Mouse (Mus musculus) intestine, embryonic 15.5 days (tissue): ENCODE data around the gene Kat2a. TPM values are rescaled to one million over a fixed set of nuclear protein-coding genes. Genes with fewer than 3 reads are reported as not detected.
"Not testable (repeated sequence)": the region's sequence is repeated elsewhere in the genome, so short reads cannot be mapped to it uniquely, and the experiment has no call there.

Experiments
- ATAC-seq: fragments of 200-750 bp; cut with Nextera tagmentation; 2 replicates; pipeline ENCODE4 v1.8.0; 2017; ENCODE audit warnings: moderate TSS enrichment, moderate library complexity
- H3K27ac ChIP-seq: fragments of 300-500 bp; sonication (generic); 2 replicates; pipeline ENCODE4 v1.5.1; 2015; ENCODE audit warnings: mild to moderate bottlenecking, inconsistent platforms
- H3K27me3 ChIP-seq: fragments of 300-500 bp; sonication (generic); replicated peaks from 2 replicates; pipeline ENCODE4 v1.6.1; 2015; ENCODE audit warnings: inconsistent platforms
- H3K36me3 ChIP-seq: fragments of 300-500 bp; sonication (generic); 2 replicates; pipeline ENCODE4 v1.6.1; 2015; ENCODE audit warnings: inconsistent platforms
- H3K4me1 ChIP-seq: fragments of 300-500 bp; sonication (generic); replicated peaks from 2 replicates; pipeline ENCODE4 v1.6.1; 2015; ENCODE audit warnings: inconsistent platforms
- H3K4me2 ChIP-seq: fragments of 300-500 bp; sonication (generic); replicated peaks from 2 replicates; pipeline ENCODE4 v1.6.1; 2015; ENCODE audit warnings: mild to moderate bottlenecking, inconsistent platforms
- H3K4me3 ChIP-seq: fragments of 300-500 bp; sonication (generic); replicated peaks from 2 replicates; pipeline ENCODE4 v1.5.1; 2015; ENCODE audit warnings: inconsistent platforms
- H3K9ac ChIP-seq: fragments of 300-500 bp; sonication (generic); 2 replicates; pipeline ENCODE4 v1.6.1; 2015; ENCODE audit warnings: inconsistent platforms
- H3K9me3 ChIP-seq: fragments of 300-500 bp; sonication (generic); 2 replicates; pipeline ENCODE4 v1.6.1; 2016; ENCODE audit warnings: inconsistent platforms
- WGBS: fragments of 180-500 bp; shearing (Covaris S2); methylation state at CpG from one replicate; pipeline ENCODE4 v1.1.7; 2015; 5-methylcytosine and 5-hydroxymethylcytosine counted together
- polyA plus RNA-seq: library from polyadenylated mRNA; unstranded; fragments of >200 nt; fragmentation: Nextera tagmentation; extraction: Ambion mirVana; gene quantifications from 2 replicates; pipeline ENCODE4 v1.2.1, GENCODE M21; 2015

Kat2a gene
- polyA plus RNA-seq, 1 experiment from 2014 or later = 51.9 TPM

- H3K36me3 ChIP-seq = no peaks in the 10 kb centered on the region
- no peaks in the 10 kb centered on the region for H3K27me3 ChIP-seq
- H3K9me3 ChIP-seq = no peaks in the 10 kb centered on the region
- no peak overlapping the region for H3K27ac ChIP-seq
- 87% methylated on average over 2 of the region's 3 CpGs for WGBS
- H3K9ac ChIP-seq = no peak overlapping the region
- no peak overlapping the region for H3K4me3 ChIP-seq
- no peak overlapping the region for H3K4me2 ChIP-seq
- ATAC-seq = no peak
- no peaks in the 10 kb centered on the region for H3K4me1 ChIP-seq
Observed at GRCm38 (mm10) chr11:100685371-100685770, 26.9 kb downstream of the Kat2a start.

GRCm38 (mm10) chr11:100684084-100684483 lies 28.2 kb downstream of the Kat2a start:
- no peaks in the 10 kb centered on the region for H3K4me1 ChIP-seq
- H3K36me3 ChIP-seq = no peaks in the 10 kb centered on the region
- no peak overlapping the region for H3K27ac ChIP-seq
- H3K4me3 ChIP-seq = no peak overlapping the region
- no peak overlapping the region for H3K4me2 ChIP-seq
- H3K9ac ChIP-seq = no peak overlapping the region
- ATAC-seq = no peak
- no peaks in the 10 kb centered on the region; the same call in 1 of the 2 replicates for H3K27me3 ChIP-seq
- no peaks in the 10 kb centered on the region for H3K9me3 ChIP-seq
- WGBS = 83% methylated on average over 2 of the region's 2 CpGs

GRCm38 (mm10) chr11:100682526-100682925 lies 29.7 kb downstream of the Kat2a start:
- Histone ChIP-seq H3K27me3 (no peaks in the 10 kb centered on the region; the same call in 1 of the 2 replicates), H3K4me3 (no peak overlapping the region), H3K4me2 (no peak overlapping the region), H3K9me3 (no peaks in the 10 kb centered on the region), H3K27ac (no peak overlapping the region), H3K36me3 (no peaks in the 10 kb centered on the region), H3K4me1 (no peaks in the 10 kb centered on the region), H3K9ac (no peak overlapping the region)
- ATAC-seq = no peak
- WGBS = 72% methylated on average over 5 of the region's 5 CpGs

GRCm38 (mm10) chr11:100681826-100682225 lies 30.4 kb downstream of the Kat2a start:
- 81% methylated on average over 5 of the region's 5 CpGs for WGBS
- no peaks in the 10 kb centered on the region; the same call in 1 of the 2 replicates for H3K27me3 ChIP-seq
- ATAC-seq = no peak

GRCm38 (mm10) chr11:100677810-100678209 lies 34.5 kb downstream of the Kat2a start:
- Histone ChIP-seq H3K4me3 (no peak overlapping the region), H3K27me3 (peaks cover 7% of the 10 kb centered on the region; the same call in 1 of the 2 replicates), H3K27ac (no peak overlapping the region), H3K36me3 (no peaks in the 10 kb centered on the region), H3K4me1 (peaks cover 5% of the 10 kb centered on the region; the same call in 1 of the 2 replicates), H3K4me2 (no peak overlapping the region), H3K9ac (no peak overlapping the region), H3K9me3 (no peaks in the 10 kb centered on the region)
- 47% methylated on average over 7 of the region's 7 CpGs for WGBS
- no peak for ATAC-seq

More at GRCm38 (mm10) chr11:100681826-100682225, 30.4 kb downstream of the Kat2a start:
- no peak overlapping the region for H3K4me3 ChIP-seq
- H3K4me1 ChIP-seq = no peaks in the 10 kb centered on the region
- H3K4me2 ChIP-seq = no peak overlapping the region
- H3K9ac ChIP-seq = no peak overlapping the region
- no peak overlapping the region for H3K27ac ChIP-seq
- H3K36me3 ChIP-seq = no peaks in the 10 kb centered on the region
- no peaks in the 10 kb centered on the region for H3K9me3 ChIP-seq

GRCm38 (mm10) chr11:100673169-100673568 lies 39.1 kb downstream of the Kat2a start:
- Histone ChIP-seq H3K9ac (peak overlapping the region; percentile 20; the same call in 1 of the 2 replicates), H3K4me2 (peak overlapping the region; percentile 47), H3K36me3 (no peaks in the 10 kb centered on the region), H3K4me3 (peak overlapping the region; percentile 6), H3K9me3 (no peaks in the 10 kb centered on the region), H3K4me1 (peaks cover 5% of the 10 kb centered on the region; the same call in 1 of the 2 replicates), H3K27me3 (peaks cover 8% of the 10 kb centered on the region; the same call in 1 of the 2 replicates), H3K27ac (no peak overlapping the region)
- 0 out of 2 replicates have a peak, but pooled peaks have one; percentile 31 for ATAC-seq
- 6% methylated on average over 23 of the region's 23 CpGs for WGBS

- Histone ChIP-seq H3K27me3 (peaks cover 8% of the 10 kb centered on the region; the same call in 1 of the 2 replicates), H3K36me3 (no peaks in the 10 kb centered on the region), H3K9me3 (no peaks in the 10 kb centered on the region), H3K9ac (no peak overlapping the region), H3K4me3 (no peak overlapping the region), H3K4me1 (peaks cover 5% of the 10 kb centered on the region; the same call in 1 of the 2 replicates), H3K27ac (no peak overlapping the region), H3K4me2 (no peak overlapping the region)
- 60% methylated on average over 2 of the region's 2 CpGs for WGBS
- ATAC-seq = no peak
Observed at GRCm38 (mm10) chr11:100671956-100672355, 40.3 kb downstream of the Kat2a start.

- WGBS = 75% methylated on average over 1 of the region's 1 CpGs
- H3K4me2 ChIP-seq = no peak overlapping the region
- no peak overlapping the region for H3K9ac ChIP-seq
- peaks cover 5% of the 10 kb centered on the region; the same call in 1 of the 2 replicates for H3K4me1 ChIP-seq
- H3K36me3 ChIP-seq = no peaks in the 10 kb centered on the region
- H3K27ac ChIP-seq = no peak overlapping the region
- H3K9me3 ChIP-seq = no peaks in the 10 kb centered on the region
- no peak overlapping the region for H3K4me3 ChIP-seq
- H3K27me3 ChIP-seq = peaks cover 8% of the 10 kb centered on the region; the same call in 1 of the 2 replicates
- ATAC-seq = no peak
Observed at GRCm38 (mm10) chr11:100671049-100671448, 41.2 kb downstream of the Kat2a start.

- H3K36me3 ChIP-seq = no peaks in the 10 kb centered on the region
- no peak overlapping the region for H3K9ac ChIP-seq
- H3K4me3 ChIP-seq = no peak overlapping the region
- ATAC-seq = no peak
- H3K4me1 ChIP-seq = no peaks in the 10 kb centered on the region
- H3K4me2 ChIP-seq = no peak overlapping the region
- no peaks in the 10 kb centered on the region for H3K27me3 ChIP-seq
- no peak overlapping the region for H3K27ac ChIP-seq
- no peaks in the 10 kb centered on the region for H3K9me3 ChIP-seq
- WGBS = 70% methylated on average over 10 of the region's 10 CpGs
Observed at GRCm38 (mm10) chr11:100659806-100660205, 52.5 kb downstream of the Kat2a start.

- no peaks in the 10 kb centered on the region for H3K9me3 ChIP-seq
- no peak for ATAC-seq
- 0 out of 2 replicates have a peak overlapping the region, but pooled peaks have one; percentile 1 for H3K4me2 ChIP-seq
- H3K4me3 ChIP-seq = no peak overlapping the region
- WGBS = 12% methylated on average over 6 of the region's 6 CpGs
- no peaks in the 10 kb centered on the region for H3K4me1 ChIP-seq
- peaks cover 4% of the 10 kb centered on the region for H3K27me3 ChIP-seq
- H3K9ac ChIP-seq = no peak overlapping the region
- H3K27ac ChIP-seq = no peak overlapping the region
- H3K36me3 ChIP-seq = no peaks in the 10 kb centered on the region
Observed at GRCm38 (mm10) chr11:100656458-100656857, 55.8 kb downstream of the Kat2a start.

GRCm38 (mm10) chr11:100655589-100655988 lies 56.7 kb downstream of the Kat2a start:
- ATAC-seq, H3K4me1 ChIP-seq, H3K4me2 ChIP-seq, H3K4me3 ChIP-seq, H3K9ac ChIP-seq, H3K36me3 ChIP-seq, H3K9me3 ChIP-seq, H3K27ac ChIP-seq: not testable (repeated sequence)
- H3K27me3 ChIP-seq = peaks cover 12% of the 10 kb centered on the region
- 57% methylated on average over 3 of the region's 3 CpGs for WGBS
